Mouse (Mus musculus) lung, adult 2 months (tissue): Measurements from ENCODE around the gene Pir. TPM values are rescaled to one million over a fixed set of nuclear protein-coding genes. Genes with fewer than 3 reads are reported as not detected.

Source experiments
- DNase-seq: peaks from one replicate; pipeline ENCODE4 v3.0.0; 2022
- H3K4me1 ChIP-seq: fragments of 200-500 bp; 2 replicates; pipeline ENCODE4 v1.6.1; 2011; ENCODE audit warnings: low read length; ENCODE audit not compliant: control insufficient read depth, insufficient read depth
- H3K4me3 ChIP-seq: fragments of 200-500 bp; replicated peaks from 2 replicates; pipeline ENCODE3; 2011; ENCODE audit warnings: low read depth, mild to moderate bottlenecking, control low read depth, low read length; ENCODE audit errors: extremely low read depth
- CTCF ChIP-seq: fragments of 200-500 bp; IDR thresholded peaks from 2 replicates; pipeline ENCODE4 v1.5.1; 2011; ENCODE audit warnings: mild to moderate bottlenecking, low read length, control low read depth; ENCODE audit not compliant: insufficient read depth
- POLR2A ChIP-seq: fragments of 200-500 bp; IDR thresholded peaks from 2 replicates; pipeline ENCODE4 v1.6.1; 2011; ENCODE audit warnings: low read depth, mild to moderate bottlenecking, control low read depth, low read length, borderline replicate concordance; ENCODE audit errors: extremely low read depth
- WGBS: fragments of 180-500 bp; shearing (Covaris S2); methylation state at CpG from one replicate; pipeline ENCODE4 v1.1.7; 2018; 5-methylcytosine and 5-hydroxymethylcytosine counted together
- polyA plus RNA-seq: library from polyadenylated mRNA; depleted of rRNA; stranded (reverse); fragments of >200 nt; gene quantifications from 2 replicates; pipeline ENCODE4 v1.2.3, GENCODE M21; 2012; rRNA removed

The Pir gene
- polyA plus RNA-seq, 1 experiment, result 11.1 TPM

DNA sequence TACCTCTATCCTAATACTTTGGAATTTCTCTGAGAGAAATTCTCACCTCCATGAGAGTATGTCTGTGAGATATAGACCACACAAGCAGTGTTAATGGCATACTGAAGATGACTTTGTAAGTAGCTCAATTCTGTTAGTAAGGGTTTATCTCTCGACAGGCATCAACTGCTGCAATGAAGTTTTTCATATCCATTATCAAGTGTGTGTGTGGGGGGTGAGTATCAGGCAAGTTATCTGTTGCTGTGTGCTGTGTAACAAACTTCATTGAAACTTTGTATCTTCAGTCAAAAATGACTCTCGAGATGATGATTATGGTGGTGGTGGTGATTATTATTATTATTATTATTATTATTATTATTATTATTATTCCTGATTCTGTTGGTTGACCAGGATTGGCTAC, 147.6 kb downstream of the Pir start:
- DNase-seq, result no peak
- TF ChIP-seq POLR2A, result no peak
- TF ChIP-seq CTCF, result no peak
- Histone ChIP-seq H3K4me1 (no peaks in the 10 kb centered on the region), H3K4me3 (no peak overlapping the region)
- WGBS, result 72% methylated on average over 2 of the region's 2 CpGs

DNA sequence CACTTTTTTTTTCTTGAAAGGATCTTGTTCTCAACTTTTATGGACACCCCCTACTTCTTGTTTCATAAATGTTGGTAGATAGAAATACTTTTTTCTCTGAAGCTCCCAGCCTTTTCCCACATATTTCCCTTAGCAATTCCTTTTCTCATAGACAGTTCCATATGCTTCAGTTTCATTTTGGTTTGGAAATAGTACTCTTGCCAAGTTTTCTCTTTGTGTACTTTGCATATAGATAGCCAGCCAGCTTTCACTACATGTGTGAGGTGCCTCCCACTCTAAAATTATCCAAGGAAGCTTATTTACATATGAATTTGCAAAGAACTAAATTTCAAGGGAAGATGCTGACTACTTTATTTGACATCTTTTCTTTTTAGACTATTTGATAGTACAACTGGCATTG, 148.8 kb downstream of the Pir start:
- Histone ChIP-seq H3K4me1 (no peaks in the 10 kb centered on the region), H3K4me3 (no peak overlapping the region)
- no peak for DNase-seq
- no peak for TF ChIP-seq POLR2A
- TF ChIP-seq CTCF, result no peak

DNA sequence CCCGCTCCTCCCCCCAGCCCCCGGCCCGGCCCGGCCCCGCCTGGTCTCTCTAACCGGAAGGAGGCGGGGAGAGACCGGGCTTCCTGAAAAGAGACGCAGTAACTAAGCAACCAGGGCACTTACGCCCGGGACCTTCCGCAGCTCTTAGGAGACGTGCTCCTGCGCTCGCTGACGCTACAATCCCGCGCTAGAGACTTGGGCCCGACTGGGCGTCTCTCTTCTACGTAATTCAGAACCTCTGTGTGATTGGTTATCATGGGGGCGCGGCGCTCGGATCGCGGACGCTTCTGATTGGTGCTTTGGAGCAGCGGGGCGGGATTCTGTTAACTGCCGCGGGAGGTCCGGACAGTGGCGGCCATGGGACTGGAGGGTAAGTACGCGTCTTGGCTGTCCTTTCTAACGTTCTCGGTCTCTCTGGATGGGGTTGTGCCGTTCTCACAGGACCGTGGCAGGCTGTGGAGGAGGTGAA, 150.3 kb downstream of the Pir start, which contains the start of gene Piga:
Gene Piga (plus strand): TSS at position 317 of the 469 bp plus-strand sequence.
- DNase-seq, result peak; percentile 78
- Histone ChIP-seq H3K4me1 (no peaks in the 10 kb centered on the region), H3K4me3 (peak within 1 kb of the TSS; percentile 98)
- WGBS, result 21% methylated on average over 40 of the region's 40 CpGs
- TF ChIP-seq POLR2A, result peak; percentile 79; the same call in 1 of the 2 replicates
- TF ChIP-seq CTCF, result no peak

DNA sequence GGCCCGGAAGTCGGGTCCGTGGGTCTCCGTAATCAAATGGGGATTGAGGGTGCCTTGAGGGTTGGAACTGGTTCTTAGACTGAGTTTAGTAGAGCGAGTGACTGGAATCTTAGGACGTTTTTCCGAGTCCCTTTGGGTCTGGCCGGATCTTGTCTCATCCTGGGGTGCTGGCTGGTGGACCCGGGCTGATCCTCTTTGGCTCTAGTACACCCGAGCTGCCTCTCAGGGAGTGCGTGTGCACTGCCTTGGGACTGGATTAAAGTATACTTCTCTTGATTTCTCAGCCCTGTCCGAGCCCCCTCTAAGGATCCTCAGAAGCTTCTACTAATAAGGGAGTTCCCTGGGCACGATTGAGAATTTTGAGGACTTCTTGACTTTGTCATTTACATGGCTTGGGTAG, 150.8 kb downstream of the Pir start:
- 26% methylated on average over 13 of the region's 13 CpGs for WGBS
- peak overlapping the region; percentile 98 for H3K4me3 ChIP-seq
- DNase-seq, result no peak
- H3K4me1 ChIP-seq, result no peaks in the 10 kb centered on the region
- TF ChIP-seq CTCF (no peak), POLR2A (no peak)

DNA sequence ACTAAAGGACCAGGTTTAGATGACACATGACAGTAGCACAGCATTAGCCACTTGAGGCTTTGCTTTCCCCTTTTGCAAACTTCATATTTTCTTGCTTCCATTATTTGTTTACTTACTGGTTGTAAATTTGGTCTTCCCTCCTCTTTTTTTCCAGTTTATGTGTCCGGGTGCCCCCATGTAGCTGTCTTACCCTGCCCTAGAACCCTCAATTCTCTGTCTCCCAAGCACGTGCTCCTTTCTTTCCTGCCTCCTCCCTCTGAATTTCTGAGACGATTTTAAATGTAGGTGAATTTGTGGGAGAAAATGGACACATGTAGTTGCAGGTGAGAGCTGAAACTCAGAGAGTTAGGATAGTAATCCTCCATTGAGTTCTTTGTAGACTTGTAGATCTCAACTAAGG, 151.3 kb downstream of the Pir start:
- WGBS, result 42% methylated on average over 3 of the region's 3 CpGs
- no peak for DNase-seq
- Histone ChIP-seq H3K4me3 (no peak overlapping the region), H3K4me1 (no peaks in the 10 kb centered on the region)
- no peak for TF ChIP-seq CTCF
- no peak for TF ChIP-seq POLR2A

Other genes starting within 250 kb of the Pir start
- gene Car5b, start 241.4 kb upstream of the Pir start, polyA plus RNA-seq, result 4.5 and 4.7 TPM in 2 replicates
- 5.3 and 5.7 TPM in 2 replicates for gene Siah1b, start 192.9 kb upstream of the Pir start, polyA plus RNA-seq
- gene Cltrn, start 180.5 kb upstream of the Pir start, polyA plus RNA-seq, result not detected in 2 replicates
- gene Ace2, start 130.0 kb upstream of the Pir start, polyA plus RNA-seq, result 1.9 and 3.3 TPM in 2 replicates
- gene Bmx, start 11.2 kb upstream of the Pir start, polyA plus RNA-seq, result 1.4 and 2.7 TPM in 2 replicates
- 14.0 and 23.2 TPM in 2 replicates for gene Vegfd, start 104.0 kb downstream of the Pir start, polyA plus RNA-seq
- 1.9 and 3.7 TPM in 2 replicates for gene Piga, start 150.4 kb downstream of the Pir start, polyA plus RNA-seq
- 0.62 and 3.0 TPM in 2 replicates for gene Asb11, start 167.6 kb downstream of the Pir start, polyA plus RNA-seq
- not detected in 2 replicates for gene Asb9, start 237.0 kb downstream of the Pir start, polyA plus RNA-seq